Mouse (Mus musculus) C2C12 (cell line): ENCODE data around the gene Tgfb3.

Experiments used
- CTCF ChIP-seq: IDR thresholded peaks from one replicate; pipeline ENCODE4 v1.5.1; 2011; ENCODE audit not compliant: control insufficient read depth, insufficient read depth, insufficient read length
- MYOD1 ChIP-seq: IDR thresholded peaks from one replicate; pipeline ENCODE4 v1.6.1; 2011; ENCODE audit warnings: low read depth; ENCODE audit not compliant: control insufficient read depth, insufficient read length

DNA sequence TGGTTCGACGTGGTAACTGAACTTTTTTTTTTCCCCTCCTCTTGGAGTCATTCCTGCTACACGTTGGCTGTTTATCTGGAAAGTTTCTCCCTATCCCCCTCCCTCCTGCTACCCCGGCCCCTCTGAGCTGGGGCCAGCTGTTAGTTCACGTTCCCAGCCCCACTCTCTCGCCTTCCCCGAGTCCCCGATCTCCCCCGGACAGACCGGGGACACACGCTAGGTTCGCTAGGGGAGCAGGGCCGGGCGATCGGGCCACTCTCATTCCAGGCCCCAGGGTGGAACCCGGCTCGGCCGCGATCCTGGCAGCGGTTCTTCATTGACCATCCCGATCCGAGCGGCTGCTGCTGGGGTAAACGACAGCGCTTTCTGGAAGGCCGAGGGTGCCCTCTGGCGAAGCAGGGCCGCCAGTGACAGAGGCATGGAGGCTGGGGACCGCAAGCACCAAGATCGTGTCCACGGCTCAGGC lies 394 bp upstream of the Tgfb3 start:
- TF ChIP-seq CTCF (peak; percentile 95), MYOD1 (no peak)
